Mouse (Mus musculus) CD4-positive, CD25-positive, alpha-beta regulatory T cell, adult 4 months (primary cell): Measurements from ENCODE around the gene Rcn2. TPM values are rescaled to one million over a fixed set of nuclear protein-coding genes. Genes with fewer than 3 reads are reported as not detected.
"Not testable (repeated sequence)": the region's sequence is repeated elsewhere in the genome, so short reads cannot be mapped to it uniquely, and the experiment has no call there.

Source experiments
- ATAC-seq: one replicate; pipeline ENCODE4 v1.8.0; 2017
- polyA plus RNA-seq, 2 experiments: library from polyadenylated mRNA; unstranded; fragments of 100-300 nt; shearing (Covaris generic); gene quantifications; one replicate each; pipeline ENCODE4 v1.2.1; 2017

Gene Rcn2
- polyA plus RNA-seq: 10 to 100 TPM; 10.9 to 16.8 TPM

DNA sequence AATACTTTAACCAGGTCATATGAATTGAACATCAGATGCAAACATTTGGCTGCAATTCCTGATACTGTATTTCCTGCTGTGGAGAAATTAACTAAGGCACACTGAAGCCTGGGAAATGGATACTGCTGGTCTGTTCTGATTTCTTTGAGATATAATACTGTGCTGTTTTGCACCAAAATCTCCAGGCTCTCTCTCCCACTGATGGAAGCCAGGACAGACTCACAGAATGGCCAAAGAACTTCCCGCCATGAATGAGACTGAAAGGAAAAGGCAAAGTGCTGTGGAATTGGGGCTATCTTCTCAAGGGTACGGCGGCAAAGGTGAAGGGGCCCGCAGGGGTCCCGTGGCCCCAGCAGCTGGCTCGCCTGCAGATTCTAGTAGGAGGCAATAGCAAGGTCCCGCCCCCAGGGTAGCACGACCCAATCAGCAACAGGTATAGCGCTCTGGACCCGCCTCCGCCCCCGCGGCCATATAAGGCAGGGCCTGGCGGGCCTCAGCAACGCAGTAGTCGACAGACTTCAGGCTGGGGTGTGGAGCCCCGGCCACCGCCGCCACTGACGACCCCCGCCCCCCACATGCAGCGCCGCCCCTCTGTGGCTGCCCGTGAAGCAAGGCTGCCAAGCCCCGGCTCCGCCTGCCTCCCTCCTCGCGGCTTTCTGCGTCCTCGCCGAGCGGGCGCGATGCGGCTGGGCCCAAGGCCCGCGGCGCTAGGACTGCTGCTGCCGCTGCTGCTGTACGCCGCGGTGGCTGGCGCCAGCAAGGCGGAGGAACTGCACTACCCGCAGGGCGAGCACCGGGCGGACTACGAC, at the start of gene Rcn2:
Gene Rcn2, plus strand, starts transcription at position 474 of the 809 bp plus-strand sequence.
- ATAC-seq: peak; percentile 99

DNA sequence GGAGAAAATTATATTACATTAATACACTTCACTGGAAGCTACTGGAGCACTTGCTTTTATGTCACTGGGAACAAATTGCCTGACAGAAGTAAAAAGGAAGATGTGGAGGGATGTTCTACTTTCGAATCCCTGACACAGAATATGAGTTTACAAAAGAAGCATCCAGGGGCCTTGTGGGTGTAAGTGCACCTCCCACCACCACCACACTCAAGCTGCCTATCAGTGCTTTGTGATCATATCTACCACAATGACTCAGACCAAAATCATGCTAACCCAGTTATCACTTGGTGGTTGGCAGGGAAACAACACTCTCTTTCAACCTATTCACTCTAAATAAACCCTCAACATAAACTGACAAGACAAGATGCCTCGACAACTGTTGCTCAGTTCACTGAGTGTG, 37.0 kb upstream of the Rcn2 start:
- ATAC-seq: not testable (repeated sequence)

- no peak for ATAC-seq
Observed at GRCm38 (mm10) chr9:56010450-56010849, 31.2 kb upstream of the Rcn2 start, which contains the start of gene 4930563M21Rik. Gene 4930563M21Rik (minus strand): TSS chr9:56010550.

GRCm38 (mm10) chr9:56024772-56025171, 16.9 kb upstream of the Rcn2 start:
- ATAC-seq: no peak

DNA sequence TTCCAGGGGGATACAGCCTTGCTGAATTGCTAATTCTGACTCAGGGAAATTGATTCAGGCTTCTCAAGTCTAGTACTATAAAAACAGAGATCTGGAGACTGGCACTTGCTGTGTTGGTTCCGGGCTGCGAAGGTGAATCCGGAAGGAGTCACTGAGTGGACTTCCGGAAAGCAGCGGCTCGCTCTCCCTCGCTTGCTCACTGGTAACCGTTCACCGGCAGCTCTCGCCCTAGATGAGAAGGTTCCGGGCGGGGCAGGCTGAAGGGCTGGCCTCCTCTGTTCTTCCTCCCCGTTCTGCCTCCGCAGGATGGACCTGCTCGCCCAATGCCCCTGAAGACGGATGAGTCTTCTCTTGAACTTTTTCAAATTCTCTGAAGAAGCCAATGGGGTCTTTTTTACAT, 14.4 kb upstream of the Rcn2 start:
- no peak for ATAC-seq

- no peak for ATAC-seq
Observed at GRCm38 (mm10) chr9:56032219-56032618, 9.4 kb upstream of the Rcn2 start.

GRCm38 (mm10) chr9:56042181-56042621, 556 bp downstream of the Rcn2 start:
- ATAC-seq: peak; percentile 24

DNA sequence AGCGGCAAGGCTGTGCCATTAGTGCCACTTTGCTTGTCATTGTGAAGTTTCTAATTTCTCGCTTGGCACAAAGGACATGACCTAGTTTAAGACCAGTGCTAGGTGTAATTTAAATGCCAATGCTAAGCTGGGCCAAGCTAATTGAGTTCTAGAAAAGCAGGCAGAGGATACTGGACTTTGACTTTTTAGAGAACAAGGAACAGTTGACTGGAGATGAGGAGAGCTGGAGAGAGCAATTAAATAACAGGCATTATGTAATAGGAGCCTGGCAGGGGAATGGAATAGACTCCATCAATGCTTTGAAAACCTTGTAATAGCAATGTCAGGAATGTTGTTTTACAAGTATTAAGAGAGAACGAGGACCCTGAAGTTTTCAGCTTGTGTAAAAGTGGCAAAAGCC, 12.2 kb downstream of the Rcn2 start:
- ATAC-seq: no peak

GRCm38 (mm10) chr9:56056147-56056546, 14.5 kb downstream of the Rcn2 start:
- no peak for ATAC-seq

DNA sequence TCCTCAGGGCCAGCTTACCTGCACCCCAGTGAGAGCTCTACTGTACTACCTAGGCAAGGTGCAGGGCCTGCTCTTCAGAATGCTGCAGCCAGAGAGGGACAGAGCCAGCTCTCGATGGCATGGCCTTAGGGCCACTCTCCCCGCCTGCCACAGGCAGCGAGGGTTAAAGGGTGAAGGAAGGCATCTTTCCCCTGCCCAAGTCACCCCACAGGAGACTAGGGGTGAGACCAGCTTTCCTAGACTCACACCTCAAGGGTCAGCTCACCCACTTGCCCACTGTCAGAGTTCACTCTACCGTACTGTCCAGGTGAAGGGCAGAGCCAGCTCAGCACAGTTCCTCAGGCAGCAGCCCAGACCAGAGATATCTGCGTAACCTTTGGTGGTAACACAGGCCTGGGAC, 20.7 kb downstream of the Rcn2 start:
- ATAC-seq: no peak

DNA sequence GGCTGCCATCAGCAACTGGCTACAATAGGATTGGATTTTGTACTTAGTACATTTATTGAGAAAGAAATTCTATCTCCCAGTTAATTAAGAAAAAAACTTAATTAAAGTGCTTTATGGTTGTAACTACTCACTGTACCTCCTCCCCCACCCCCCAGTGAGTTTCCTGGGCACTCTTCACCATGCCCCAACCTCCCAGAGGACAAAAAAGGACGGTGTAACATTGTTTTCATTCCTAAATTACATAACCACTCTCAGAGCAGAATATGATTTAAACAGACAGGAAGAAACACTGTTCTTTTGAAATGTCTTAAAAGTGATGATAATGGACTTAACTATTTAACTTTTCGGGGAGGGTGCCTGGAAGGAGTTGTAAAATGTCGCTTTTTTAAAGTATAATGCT, 23.4 kb downstream of the Rcn2 start:
- ATAC-seq: no peak

DNA sequence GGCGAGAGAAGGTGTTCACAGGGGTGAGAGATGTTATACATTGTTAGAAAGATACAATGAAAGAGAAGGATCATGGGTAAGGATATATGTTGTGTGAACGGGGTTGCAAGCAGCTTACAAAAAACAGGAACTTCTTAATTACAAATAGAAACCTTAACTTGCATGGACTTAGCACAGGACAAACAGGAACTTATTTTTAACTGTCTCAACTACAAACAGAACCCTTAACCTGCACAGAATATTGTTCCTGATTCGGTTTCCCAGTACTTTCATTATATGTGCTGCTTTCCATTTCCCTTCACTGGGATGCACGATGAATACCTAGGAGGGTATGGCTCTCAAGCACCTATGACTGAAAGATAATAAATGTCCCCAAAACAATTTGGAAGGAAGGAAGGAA, 26.3 kb downstream of the Rcn2 start:
- ATAC-seq: no peak

GRCm38 (mm10) chr9:56068630-56069029, 27.0 kb downstream of the Rcn2 start:
- no peak for ATAC-seq

- ATAC-seq: no peak
Observed at GRCm38 (mm10) chr9:56072861-56073260, 31.2 kb downstream of the Rcn2 start.

DNA sequence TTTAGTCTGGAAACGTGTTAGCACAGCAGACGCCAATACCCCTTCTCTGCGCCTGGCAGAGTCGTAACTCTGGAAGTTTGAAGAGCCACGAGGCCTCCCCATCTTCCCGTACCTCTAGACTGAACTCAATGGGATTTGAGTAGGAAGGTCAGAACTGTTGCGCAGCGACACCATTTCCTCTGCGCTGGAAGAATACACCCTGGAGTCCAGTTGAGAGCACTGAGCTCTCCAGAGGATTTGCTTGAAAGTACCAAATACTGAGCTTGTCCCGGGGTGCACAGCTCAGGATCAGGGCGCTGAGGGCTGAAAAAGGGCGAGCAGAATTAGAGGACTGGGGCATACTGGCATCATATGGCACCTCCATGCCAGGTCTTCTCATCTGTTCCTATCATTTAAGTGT, 33.2 kb downstream of the Rcn2 start:
- ATAC-seq: no peak

GRCm38 (mm10) chr9:56075264-56075663, 33.6 kb downstream of the Rcn2 start:
- peak; percentile 80 for ATAC-seq

GRCm38 (mm10) chr9:56075901-56076620, 34.4 kb downstream of the Rcn2 start:
- ATAC-seq: peak; percentile 83

- no peak for ATAC-seq
Observed at GRCm38 (mm10) chr9:56079587-56079986, 37.9 kb downstream of the Rcn2 start.

DNA sequence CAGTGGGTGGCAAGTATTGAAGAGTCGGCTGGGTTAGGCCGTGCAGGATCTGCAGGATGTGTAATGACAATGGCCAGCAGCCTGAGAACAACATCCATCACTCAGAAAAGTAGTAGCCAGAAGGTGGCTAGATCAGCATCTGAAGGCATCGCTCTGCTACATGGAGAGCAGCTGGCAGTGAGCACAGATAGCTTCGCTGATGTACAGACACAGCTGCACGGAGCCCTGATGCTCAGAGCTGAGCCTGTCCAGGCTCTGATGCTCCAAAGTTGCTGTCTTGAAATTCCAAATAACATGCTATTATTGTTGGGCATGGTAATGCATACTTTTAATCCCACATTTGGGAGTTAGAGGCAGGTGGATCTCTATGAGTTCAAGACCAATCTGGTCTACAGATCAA, 44.9 kb downstream of the Rcn2 start:
- no peak for ATAC-seq

DNA sequence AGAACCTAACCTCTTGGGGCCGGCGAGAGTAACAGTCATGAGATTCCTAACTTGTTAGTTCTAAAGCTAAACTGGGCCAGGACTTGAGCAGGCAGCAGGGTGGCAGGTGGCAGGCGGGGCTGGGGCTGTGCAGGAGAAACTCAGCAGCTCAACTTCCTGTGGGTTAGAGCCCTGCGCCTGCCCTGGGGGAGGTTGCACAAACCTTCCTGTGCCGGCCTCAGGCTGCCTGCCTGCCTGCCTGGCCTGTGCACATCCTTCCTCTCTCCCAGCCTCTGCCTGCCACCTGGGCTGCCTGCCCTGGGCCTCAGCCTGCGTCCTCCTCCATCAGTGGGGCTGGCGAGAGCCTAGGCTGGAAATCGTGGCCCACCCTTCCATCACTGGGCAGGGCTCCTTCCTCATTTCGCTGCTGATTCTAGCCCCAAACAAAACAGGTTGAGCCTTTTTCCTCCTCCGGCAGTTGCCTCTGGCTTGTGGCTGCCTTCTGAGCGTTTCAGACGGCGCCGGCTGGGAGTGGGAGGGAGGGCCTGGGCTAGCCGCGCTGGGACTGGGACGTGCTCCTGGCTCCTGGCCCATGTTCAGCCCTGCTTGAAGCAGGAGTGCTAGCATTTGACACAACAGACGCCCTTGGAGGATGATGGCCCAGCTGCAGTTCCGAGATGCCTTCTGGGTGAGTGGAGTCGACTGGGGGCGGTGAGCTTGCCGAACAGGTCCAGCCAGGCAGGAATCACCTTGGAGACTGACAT, 48.3 kb downstream of the Rcn2 start, which contains the start of gene Pstpip1:
Gene Pstpip1, plus strand, starts transcription at position 185 of the 743 bp plus-strand sequence.
- ATAC-seq: peak; percentile 95

DNA sequence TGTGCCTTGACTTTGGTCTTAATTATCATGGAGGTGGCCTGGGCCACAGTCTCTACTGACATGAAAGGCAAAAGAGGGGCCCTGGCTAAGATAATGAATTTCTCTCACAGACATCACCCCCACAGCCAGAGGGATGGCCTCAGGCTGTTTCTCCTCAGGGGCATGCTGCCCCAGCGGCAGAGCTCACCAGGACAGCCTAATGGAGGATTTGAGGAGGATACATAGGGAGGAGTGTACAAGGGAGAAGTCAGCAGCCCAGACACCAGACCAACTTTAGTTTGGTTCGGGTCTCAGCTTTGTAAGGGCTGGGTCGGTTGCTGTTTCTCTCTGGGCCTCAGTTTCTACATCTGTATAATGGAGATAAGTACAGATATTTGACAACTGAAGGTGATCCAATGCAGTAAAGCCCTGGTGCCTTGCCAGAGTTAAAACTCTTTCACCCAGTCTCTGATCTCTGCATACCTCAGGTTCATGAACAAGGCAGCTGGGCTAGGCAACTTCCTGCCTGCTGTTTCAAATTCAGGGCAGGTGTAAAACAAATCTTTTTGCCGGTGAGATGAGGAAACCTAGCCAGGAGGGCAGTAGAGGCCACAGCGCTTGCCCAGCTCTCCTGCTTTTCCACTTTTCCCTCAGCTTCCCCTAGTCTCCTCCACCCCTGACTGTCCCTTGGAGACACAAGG, 49.0 kb downstream of the Rcn2 start:
- ATAC-seq: peak; percentile 45

DNA sequence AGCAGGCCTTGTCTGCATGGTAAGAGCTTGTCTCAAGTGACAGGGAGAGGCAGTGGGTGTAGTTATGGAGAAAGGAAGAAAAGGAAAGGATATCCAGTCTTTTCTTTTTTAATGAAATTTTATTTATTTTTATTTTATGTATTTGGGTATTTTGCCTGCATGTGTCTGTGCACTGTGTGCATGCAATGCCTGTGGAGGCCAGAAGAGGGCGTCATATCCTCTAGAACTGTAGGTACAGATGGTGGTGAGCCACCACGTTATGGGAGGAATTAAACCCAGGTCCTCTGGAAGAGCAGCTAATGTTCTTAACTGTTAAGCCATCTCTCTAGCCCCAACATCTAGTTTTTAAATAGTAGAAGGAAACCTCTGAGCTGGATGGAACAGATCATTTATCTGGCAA, 50.5 kb downstream of the Rcn2 start:
- no peak for ATAC-seq
